Mouse (Mus musculus): ENCODE data around the gene Irf1.

DNA sequence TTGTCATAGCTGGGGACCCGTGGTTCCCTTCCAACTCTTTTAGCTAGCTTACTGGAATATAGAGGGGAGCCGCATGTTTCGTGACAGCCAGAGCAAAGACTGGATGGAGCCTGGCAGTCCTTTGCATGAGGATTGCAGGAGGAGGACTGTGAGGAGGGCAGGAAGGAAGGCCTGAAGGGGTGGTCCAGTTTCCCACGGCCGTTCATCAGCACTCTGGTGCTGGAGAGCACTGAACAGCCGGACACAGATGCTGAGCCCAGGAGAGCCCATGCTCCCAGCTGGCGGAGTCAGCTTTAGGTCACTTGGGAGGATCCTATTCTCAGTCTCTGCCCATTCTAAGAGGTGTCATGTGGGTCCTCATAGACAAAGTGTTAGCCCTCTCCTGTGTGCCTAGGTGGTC lies 12.2 kb downstream of the Irf1 start:
- TF ChIP-seq CTCF (IDR thresholded peaks at IDR 0.05; ENCODE audit: borderline replicate concordance, control insufficient read depth, extremely low read depth, insufficient read depth, low read length, poor library complexity) = no peak
- no peak for TF ChIP-seq POLR2A (IDR thresholded peaks at IDR 0.05; ENCODE audit: control insufficient read depth, extremely low read depth, insufficient read depth, low read length, poor library complexity)

All from thymus, adult 2 months (tissue).